Mouse (Mus musculus) NIH3T3 (cell line): ENCODE measurements around the gene Kcnk5.

Experiments
- DNase-seq: peaks from one replicate; pipeline ENCODE4 v3.0.0-alpha.2; 2012; ENCODE audit warnings: low read depth

Gene Kcnk5

DNA sequence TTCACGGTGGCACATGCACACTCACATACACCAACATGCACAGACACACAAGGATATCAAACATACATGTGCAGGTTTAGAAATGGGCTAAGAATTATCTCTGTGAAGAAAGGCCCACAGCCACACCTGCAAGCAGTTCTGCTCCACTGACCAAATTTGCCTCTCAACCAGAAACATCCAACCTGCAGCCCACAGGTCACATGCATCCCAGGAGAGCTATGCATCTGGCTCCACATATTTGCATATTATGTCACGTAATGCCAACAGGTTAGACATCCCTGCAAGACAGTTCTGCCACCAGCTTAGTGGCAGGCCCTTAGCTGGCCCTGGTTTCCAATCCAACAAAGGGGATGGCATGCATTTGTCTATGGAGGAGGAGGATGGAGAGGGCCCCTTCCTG lies 13.6 kb downstream of the Kcnk5 start:
- DNase-seq: no peak

DNA sequence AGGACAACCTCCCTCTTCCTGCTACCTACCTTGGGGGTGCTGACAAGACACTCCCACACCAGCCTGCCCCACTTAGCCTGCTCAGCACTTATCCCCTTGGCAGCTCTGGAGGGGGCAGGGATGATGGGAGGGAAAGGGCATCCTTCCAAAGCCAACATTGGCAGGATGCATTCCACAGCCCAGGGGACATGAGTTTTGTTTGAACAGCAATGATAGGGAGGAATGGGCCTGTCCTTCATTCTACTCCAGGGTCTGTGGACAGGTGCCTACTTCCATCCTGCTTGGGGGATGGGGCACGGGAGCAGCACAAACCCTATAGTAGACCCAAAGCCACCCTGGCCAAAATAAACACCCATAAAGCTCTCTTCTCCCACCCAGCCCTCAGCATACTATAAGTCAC lies 16.2 kb downstream of the Kcnk5 start:
- DNase-seq: peak; percentile 59

DNA sequence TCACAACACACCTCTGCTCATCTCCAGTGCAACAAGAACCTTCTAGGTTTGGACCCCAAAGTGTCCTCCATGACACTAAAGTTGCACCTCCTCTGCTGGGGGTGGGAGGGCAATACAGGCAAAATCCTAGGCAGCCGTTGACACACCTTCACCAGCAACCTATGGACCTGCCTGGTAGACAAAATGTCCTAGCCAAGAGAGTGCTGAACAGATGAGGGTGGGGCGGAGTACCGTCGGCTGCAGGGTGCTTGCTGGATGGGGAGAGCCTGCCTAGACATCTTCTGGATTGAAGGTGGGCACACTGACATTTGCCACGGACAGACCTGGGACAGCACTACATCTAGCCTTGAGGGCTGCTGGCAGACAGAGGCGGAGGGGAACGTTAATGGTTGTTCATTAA lies 17.2 kb downstream of the Kcnk5 start:
- no peak for DNase-seq

DNA sequence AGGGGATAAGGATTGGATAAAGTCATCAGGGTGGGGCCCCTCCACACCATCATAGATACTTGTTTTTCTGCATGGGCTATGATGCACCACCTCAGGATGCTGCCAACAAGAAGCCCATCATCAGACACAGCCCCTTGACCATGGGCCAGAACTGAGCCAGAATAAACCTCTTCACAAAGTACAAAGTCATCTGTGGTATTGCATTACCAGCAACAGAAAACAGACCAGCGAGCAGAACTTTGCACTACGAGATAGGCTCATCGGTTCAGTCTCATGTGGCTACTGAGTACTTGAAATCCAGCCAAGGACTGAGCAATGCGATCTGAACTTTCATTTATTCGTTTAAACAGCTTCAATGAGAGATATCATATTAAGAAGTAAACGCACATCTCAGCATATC lies 18.9 kb downstream of the Kcnk5 start:
- DNase-seq: peak; percentile 66

DNA sequence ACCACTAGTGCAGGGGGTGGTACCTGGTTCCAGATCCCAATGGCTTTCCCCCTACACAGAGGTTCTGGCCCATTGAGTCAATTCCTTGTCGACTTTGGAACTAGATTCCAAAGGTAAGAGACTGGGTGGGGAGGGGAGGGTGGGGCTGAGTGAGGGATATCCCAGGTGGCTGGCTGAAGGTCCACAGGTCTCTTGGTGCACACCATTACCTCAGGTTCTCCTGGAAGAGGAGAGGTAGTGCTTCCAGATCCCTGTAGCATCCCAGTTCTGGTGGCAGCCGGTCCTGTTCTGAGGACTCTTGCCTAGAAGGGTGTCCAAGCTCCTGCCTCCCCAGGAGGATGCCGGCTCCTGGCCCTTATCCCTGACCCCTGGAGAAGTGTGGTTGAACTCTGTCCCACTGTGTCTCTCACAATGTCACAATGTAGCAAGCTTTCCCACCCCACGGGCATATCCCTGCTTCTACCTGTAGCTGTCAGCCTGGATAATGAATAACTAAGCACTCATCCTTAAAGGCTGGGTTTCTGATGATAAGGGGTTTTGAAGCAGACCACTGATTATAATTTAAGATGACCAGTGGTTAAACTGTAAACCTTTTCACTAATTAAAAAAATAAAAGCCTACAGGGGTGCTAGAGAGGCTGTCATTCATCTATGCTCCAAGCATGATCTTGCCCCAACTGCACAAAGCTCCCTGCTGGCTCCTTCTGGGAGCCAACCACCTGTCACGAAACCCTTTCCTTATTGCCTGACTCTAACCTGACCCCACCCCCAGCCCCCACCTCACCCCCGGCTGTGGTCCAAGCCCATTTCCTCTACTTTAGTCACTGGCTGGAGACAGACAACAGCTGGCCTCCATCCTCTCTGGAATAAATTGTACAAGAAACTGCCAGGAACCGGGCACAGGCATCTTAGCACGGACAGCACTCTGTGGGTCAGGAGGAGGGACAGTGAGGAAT lies 22.6 kb downstream of the Kcnk5 start:
- DNase-seq: no peak

DNA sequence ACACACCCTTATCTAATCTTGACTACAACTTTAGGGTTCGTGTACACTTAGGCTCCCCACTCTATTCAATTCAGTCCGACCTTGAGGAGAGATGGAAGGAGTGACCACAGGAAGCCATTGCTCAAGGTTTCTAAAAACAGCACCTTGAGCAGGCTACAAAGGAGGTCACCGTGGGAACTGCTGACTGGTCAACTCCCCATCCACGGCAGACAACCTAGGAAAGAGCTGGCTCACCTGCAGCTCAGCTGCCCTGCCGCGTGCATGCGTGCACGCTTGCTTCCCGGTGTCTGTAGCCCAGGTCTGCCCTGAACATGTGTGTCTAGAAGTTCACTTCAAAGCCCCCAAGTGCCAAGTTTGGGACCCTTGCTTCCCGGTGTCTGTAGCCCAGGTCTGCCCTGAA lies 24.0 kb downstream of the Kcnk5 start:
- DNase-seq: no peak

DNA sequence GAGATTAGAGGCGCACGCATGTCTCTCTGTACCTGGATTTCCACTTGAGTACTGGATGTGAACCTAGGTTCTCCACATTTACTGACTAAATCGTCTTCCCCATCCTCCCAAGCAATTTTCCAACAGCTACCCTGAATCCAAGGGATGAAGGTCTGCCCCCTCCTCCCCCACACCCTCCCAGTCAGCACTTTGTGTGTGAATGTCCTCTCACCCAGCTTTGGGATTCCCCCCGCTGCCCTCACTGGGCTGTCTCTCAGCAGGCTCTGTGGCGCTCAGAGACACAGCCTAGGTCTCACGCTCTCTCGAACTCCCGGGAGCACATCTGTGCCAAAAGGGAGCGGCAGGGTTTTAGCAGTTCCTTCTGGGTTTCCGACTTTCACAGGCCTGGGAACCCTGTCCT lies 25.9 kb downstream of the Kcnk5 start:
- no peak for DNase-seq

DNA sequence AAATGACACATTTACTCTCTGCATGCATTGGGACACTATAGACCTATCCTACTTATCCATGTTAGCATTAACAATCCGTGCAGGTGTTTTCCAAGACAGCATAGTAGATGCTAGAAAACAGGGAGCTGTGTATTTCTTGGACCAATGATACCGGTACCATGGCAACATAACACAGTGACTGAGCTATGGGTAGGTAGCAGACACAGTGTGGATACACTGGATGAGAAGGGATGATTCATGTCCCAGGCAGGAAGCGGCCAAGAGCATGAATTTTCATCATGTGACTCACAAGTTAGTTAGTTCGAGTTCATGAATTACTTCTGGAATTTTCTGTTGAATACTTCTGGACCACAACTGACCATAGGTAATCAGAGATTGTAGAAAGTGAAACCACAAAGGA lies 26.7 kb downstream of the Kcnk5 start:
- DNase-seq: peak; percentile 80

DNA sequence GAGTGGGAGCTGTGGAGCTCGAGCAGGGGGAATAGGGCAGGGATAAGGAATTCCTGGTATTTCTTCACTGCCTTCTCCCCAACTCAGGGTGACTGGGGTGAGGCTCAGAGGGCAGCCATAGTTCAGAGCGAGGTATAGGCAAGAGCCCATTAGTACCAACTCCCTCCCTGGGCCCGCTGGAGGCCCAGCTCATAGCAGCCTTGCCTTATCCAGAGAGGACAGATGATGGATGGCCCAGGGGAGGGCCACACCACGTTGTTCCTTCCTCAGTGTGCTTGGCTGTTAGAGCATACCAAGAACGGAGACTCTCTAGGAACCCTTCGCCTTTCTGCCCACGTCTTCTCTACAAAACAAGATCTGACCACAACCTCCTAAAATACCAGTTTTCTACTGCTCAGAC lies 27.4 kb downstream of the Kcnk5 start:
- DNase-seq: no peak

DNA sequence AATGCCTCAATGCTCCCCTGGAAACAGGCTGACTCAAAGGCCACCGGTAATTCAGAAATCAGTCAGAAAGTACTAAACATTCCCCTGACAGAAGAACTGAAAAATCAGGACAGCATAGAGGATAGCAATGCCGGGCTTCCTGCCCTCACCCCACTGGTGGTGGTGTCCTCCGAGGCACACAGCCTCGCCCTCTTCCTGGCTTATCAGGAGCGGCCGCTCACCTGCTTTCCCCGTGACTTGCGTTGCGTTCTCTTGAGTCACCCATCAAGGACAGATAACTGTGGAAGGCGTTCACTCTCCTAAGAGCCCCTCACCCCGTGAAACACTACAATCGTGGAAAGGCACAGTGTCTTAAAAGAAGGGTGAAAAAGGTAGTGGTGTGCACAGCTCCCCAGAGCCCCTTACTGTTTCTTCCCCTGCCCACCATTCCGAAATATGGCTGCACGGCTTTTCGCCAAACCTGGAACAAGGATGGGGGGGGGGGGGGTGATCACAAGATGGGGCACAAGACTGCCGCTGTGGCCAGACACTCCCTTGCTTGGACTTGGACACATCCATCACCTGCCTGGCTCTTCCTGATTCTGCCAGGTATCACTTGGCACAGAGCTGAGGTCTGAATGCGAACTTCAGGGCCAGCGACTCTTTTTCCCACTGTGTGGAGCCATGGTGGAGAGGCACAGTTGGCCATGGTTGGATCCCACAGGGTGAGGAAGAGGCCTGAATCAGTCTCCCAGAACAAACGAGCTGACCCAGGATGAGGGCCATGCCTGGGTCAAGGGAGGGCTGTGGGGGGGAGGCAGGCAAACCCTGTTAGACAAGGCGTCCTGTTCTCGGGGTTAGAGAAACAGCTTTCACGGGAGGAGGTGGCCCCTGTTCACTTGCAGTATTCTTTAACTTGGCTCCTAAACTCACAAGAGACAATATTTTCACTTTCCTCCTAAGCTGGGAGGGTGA lies 32.2 kb downstream of the Kcnk5 start:
- no peak for DNase-seq

DNA sequence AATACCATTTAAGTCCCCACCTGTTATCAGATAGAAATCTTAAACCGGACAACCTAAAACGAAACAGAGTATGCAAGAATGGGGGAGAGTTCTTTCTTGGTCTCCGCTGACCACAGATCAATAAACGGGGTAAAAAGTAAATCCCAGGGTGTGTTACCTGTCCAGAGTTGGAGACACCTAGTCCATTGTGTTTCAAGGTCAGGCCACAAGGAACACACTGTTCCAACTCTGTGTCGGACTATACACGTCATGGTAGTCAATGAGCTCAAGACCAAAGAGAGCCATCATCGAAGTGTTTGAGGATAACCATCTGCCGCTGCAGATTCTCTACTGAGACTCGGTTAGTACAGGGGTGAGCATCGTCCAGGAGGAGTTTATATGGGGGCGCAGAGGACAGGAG lies 33.1 kb downstream of the Kcnk5 start:
- no peak for DNase-seq

DNA sequence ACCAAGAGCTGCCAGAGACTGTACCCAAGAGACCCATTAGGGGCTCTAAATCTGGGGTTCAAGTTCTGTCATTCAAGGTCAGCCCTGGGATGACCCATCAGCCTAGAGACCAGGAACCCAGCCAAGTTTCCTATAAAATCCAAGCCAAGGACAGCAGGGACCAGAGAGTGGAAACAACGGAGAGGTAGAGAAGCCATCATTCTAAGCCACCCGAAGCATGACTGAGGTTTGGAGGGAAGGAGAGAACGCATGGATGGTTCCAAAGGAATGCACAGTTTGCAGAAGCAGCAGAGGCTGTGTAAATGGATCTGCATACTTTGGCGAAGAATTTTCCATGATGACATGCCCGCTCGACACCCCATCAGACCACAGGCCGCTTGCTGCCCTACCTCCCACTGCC lies 33.8 kb downstream of the Kcnk5 start:
- DNase-seq: no peak

DNA sequence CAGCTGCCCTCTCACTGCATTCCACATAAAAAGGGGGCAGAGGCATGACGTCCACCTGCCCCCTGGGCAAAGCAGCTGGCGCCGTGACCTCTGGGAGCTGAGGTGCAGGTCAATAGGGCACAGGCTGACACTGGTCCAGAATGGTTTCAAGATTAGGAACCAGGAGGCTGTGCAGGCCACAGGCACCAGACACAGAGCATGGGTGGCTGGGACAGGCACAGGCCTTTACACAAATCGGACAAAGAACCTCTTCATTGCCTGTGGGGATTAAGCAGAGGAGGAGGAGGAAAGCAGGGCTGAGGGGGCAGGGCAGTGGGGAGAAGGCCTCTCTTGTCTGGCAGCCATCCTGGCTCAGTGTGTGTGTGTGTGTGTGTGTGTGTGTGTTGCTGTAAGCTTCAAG lies 37.5 kb downstream of the Kcnk5 start:
- DNase-seq: no peak

DNA sequence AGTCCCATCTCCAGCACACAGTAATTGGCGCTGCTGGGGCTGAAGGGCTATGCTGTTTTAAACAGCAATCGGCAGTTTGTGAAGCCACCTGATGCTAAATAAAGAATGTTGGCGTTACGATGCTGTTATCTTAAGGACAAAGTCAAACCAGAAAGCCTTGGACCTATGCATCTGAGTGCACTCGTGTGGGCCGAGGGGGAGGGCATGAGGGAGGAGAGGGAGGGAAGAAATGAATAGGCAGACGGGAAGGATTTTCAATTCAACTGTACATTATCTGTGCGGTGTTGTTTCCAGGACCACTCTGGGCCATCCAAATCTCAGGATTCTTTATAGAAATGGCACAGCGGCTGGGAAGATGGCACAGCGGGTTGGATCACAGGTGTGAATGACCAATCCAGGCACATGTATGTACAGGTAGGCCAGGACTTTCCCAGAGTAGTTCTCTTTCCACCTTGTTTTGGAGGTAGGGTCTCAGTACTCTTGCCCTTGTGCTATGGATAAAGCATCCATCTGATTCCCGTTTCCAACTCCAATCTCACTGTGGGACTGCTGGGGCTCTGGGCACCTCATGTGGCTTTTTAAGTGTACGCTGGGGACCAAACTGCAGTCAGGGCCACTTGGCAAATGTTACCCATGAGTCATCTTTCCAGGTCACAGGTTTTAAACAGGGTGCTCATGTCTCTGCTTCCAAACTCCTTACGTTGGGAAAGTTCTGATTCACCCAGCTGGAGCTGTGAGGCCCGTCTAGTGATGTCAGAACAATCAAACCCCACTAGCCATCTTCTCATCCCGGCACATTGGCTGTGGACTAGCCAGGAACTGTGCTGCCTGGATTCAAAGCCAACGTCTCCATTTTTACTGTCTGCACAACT lies 42.9 kb downstream of the Kcnk5 start, which contains the start of gene Saysd1:
Saysd1 (minus strand) TSS at position 51 of the 872 bp plus-strand sequence.
- DNase-seq: peak; percentile 60

DNA sequence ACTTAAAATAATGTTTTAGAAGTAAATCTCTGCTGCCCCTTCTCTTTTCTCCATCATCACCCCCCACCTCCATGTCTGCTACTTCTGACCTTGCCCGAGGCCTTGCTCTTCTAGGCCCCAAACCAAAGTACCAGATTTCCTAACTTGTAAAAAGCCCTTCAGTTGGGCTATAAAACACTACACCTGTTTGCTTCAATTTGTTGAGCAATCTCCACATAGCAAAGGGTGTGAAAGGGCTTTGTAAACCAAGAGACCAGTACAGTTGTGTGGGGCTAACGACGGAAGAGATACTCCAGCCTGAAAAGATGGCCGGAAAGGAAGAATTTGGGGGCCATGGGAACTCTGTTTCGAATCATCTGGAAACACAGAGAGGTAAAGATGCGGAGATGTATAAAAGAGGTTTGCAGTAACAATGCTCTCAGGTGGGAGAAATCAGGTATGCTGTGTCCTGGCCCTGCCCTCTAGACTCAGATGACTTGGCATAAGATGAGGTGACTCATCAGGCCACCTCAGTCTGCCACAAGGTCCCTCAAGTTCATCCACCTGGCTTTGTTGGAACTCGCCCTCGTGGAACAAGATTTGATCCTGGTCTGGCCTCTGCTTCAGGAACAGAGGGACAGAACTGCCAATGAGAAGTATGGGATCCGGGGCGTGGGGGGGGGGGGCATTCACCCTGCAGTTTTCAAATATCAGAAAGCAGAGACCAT lies 46.5 kb downstream of the Kcnk5 start:
- no peak for DNase-seq

DNA sequence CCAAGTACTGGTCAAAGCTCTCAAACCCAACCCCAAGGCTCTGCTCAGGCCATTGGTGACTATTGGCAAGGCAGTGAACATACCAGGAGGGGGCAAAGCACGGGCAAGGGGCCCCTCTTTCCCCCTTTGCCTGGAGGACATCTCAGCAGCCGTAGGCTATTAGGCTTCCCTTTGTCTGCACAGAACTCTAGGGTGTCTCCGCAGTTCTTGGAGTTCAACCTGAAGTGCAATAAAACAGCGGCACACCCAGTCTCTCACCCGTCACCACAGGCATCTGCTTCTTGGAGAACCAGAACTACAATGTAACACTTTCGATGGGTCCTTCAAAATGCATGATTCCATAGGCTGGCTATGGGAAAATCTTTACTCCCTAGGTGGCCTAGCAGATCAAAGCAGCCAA lies 53.4 kb downstream of the Kcnk5 start:
- DNase-seq: no peak

DNA sequence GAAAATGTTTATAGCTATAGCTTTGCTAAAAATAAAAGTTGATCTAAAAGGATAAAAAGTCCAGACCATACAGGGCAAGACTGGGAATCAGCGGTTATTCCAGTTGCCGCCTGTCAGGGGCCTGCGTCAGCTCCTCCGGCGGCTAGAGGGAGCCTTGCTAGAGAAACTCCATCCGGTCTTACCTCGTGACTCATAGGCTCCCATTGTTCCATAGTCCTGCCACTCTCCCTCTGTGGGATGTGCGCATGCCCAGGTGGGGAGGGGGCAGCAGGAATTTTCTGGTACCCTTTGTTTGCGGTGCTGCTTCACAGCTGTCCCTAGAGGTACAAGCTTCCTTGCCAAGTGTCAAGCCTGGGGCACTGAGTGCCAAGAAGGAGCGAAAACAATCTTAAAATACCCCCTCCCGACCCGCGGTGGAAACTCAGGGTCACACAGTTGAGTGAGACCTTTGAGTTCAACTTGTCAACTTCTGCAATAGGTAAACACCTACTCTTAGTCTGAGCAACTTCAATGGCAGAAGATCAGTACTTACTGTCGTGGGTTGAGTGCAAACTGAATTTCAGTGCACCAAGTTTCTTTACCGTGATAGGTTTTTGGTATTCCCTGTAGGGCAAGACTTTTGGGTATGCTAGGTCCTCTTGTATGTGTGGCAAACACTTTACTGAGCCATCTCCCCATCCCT lies 54.1 kb downstream of the Kcnk5 start:
- DNase-seq: no peak

DNA sequence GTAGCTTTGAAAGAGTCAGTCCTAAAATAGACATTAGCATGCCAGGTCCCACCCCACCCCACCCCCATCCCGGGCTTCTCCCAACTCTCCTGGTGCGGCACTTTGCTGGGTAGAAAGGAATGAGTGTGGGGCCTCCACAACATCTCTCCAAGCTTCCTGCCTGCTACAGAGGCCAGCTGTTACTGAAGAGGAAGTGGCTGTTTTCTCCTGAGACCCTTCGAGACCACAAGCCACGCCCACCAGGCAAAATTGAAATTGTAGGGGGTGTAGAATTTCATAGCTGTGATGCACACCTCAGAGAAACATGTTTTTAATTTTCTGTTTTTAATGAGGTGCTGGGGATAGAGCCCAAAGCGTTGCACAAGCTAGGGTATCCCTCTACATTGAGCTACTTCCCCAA lies 60.7 kb downstream of the Kcnk5 start:
- peak; percentile 61 for DNase-seq

DNA sequence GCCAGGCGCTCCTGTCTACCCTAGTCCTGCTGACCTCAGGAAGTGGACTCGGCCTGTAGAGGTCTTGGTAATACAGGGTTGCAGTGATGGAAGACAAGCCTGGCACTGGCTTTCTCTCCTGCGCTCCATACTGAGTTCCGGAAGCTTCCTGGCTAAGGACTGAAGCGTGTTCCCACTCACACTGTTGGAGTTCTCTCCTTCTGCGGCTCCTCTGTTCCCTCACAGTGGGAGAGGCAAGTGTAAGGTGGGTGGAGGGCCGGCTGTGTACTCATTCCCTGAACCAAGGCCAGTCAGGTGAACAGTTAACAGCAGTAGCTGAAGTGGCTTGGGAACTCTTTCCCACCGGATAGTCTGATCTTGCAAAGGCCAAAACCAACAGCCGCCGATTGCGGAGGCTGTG lies 61.6 kb downstream of the Kcnk5 start:
- DNase-seq: no peak

DNA sequence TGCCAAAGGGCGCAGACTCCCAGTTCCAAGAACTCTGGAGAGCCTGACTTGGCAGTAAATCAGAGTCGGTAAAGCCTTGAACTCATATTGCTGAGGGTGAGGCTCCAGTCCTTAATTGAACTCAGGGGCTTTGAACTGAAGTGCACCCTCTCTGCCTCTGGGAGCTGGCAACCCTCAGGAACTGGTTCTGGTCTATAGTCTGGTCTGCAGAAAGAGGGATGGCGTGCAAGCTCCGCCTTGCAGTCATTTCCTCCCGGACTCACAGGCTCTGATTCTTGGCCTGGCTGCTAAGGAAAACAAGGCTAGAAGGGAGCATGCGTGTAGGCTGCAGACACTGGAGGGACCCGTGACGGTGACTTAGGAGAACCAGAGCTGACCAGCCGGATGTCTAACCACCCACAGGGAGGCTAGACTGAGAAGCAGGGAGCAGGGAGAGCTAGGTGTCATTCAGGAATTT lies 65.4 kb downstream of the Kcnk5 start:
- DNase-seq: no peak

DNA sequence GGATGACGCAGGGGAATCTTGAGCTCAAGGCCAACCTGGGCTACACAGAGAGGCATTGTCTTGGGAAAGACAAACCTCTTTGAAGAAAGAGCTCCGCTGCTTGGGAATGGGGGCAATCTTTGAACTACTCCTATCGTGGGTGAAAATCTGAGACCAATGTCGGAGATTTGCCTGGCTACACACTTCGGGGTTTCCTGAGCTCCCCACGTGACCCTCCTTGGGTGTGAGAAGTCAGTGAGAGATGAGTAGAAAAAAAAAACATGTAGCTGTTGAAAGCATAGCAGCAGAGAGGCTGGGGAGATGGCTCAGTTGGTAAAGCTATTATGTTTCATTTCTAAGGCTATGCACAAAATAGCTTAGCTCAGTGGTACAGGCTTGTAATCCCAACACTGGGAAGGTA lies 66.7 kb downstream of the Kcnk5 start:
- no peak for DNase-seq
